Mouse (Mus musculus): ENCODE measurements around the gene Il12rb1.

Gene Il12rb1

GRCm38 (mm10) chr8:70843214-70843773, 35.0 kb downstream of the Il12rb1 start:
- no peak for TF ChIP-seq GATA4 (IDR thresholded peaks at IDR 0.05; ENCODE audit: insufficient replicate concordance, low read length)

GRCm38 (mm10) chr8:70843941-70844340, 35.7 kb downstream of the Il12rb1 start:
- no peak for TF ChIP-seq GATA4 (IDR thresholded peaks at IDR 0.05; ENCODE audit: insufficient replicate concordance, low read length)

- no peak for TF ChIP-seq GATA4 (IDR thresholded peaks at IDR 0.05; ENCODE audit: insufficient replicate concordance, low read length)
Measured at GRCm38 (mm10) chr8:70844523-70844922, 36.3 kb downstream of the Il12rb1 start.

GRCm38 (mm10) chr8:70845108-70845507, 36.9 kb downstream of the Il12rb1 start:
- TF ChIP-seq GATA4 (IDR thresholded peaks at IDR 0.05; ENCODE audit: insufficient replicate concordance, low read length): no peak

GRCm38 (mm10) chr8:70846371-70847154, 38.3 kb downstream of the Il12rb1 start:
- TF ChIP-seq GATA4 (IDR thresholded peaks at IDR 0.05; ENCODE audit: insufficient replicate concordance, low read length): no peak

GRCm38 (mm10) chr8:70849333-70849990, 41.2 kb downstream of the Il12rb1 start:
- TF ChIP-seq GATA4 (IDR thresholded peaks at IDR 0.05; ENCODE audit: insufficient replicate concordance, low read length): no peak

GRCm38 (mm10) chr8:70850132-70850845, 42.0 kb downstream of the Il12rb1 start:
- no peak for TF ChIP-seq GATA4 (IDR thresholded peaks at IDR 0.05; ENCODE audit: insufficient replicate concordance, low read length)

- TF ChIP-seq GATA4 (IDR thresholded peaks at IDR 0.05; ENCODE audit: insufficient replicate concordance, low read length): no peak
Measured at GRCm38 (mm10) chr8:70850947-70851346, 42.7 kb downstream of the Il12rb1 start.

- TF ChIP-seq GATA4 (IDR thresholded peaks at IDR 0.05; ENCODE audit: insufficient replicate concordance, low read length): no peak
Measured at GRCm38 (mm10) chr8:70851837-70852236, 43.6 kb downstream of the Il12rb1 start.

- no peak for TF ChIP-seq GATA4 (IDR thresholded peaks at IDR 0.05; ENCODE audit: insufficient replicate concordance, low read length)
Measured at GRCm38 (mm10) chr8:70852595-70853231, 44.5 kb downstream of the Il12rb1 start.

GRCm38 (mm10) chr8:70853863-70854262, 45.6 kb downstream of the Il12rb1 start:
- no peak for TF ChIP-seq GATA4 (IDR thresholded peaks at IDR 0.05; ENCODE audit: insufficient replicate concordance, low read length)

- no peak for TF ChIP-seq GATA4 (IDR thresholded peaks at IDR 0.05; ENCODE audit: insufficient replicate concordance, low read length)
Measured at GRCm38 (mm10) chr8:70856028-70856427, 47.8 kb downstream of the Il12rb1 start.

GRCm38 (mm10) chr8:70856541-70857197, 48.4 kb downstream of the Il12rb1 start:
- no peak for TF ChIP-seq GATA4 (IDR thresholded peaks at IDR 0.05; ENCODE audit: insufficient replicate concordance, low read length)

- no peak for TF ChIP-seq GATA4 (IDR thresholded peaks at IDR 0.05; ENCODE audit: insufficient replicate concordance, low read length)
Measured at GRCm38 (mm10) chr8:70857516-70857915, 49.3 kb downstream of the Il12rb1 start.

Measured in liver, adult (tissue).